Mouse (Mus musculus) spleen, postnatal 10 days (tissue): ENCODE data around the gene Polr2h.

ENCODE experiments used
- DNase-seq, 2 experiments: peaks; one replicate each; pipeline ENCODE4 v3.0.0; 2021 to 2022; ENCODE audit warnings: low spot score in 2 of 2

Polr2h gene

GRCm38 (mm10) chr16:20701729-20702521 lies 15.5 kb upstream of the Polr2h start:
- DNase-seq, result no peak

- peak; percentile 55 to 82 for DNase-seq
These were observed 15.0 kb upstream of the Polr2h start for GRCm38 (mm10) chr16:20702522-20702893.

DNA sequence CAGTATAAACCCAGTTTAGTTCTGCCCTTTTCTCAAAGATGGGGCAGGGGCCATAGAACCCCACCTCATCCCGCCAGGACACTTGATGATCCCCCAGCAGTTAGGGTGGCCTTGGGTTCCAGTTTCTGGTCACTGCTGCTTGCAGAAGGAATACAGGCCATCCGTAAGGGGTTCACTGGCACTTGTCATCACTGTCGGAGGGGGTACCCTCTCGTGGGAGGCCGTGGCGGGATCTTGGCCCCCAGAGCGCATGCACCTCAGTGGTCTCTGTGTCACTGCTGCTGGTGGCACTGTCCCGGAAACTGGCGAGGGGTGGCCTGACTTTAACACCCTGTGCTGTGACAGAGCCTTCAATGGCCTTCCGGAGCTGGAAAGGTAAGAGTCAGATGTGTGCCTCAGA lies 14.4 kb upstream of the Polr2h start:
- DNase-seq, result no peak

DNA sequence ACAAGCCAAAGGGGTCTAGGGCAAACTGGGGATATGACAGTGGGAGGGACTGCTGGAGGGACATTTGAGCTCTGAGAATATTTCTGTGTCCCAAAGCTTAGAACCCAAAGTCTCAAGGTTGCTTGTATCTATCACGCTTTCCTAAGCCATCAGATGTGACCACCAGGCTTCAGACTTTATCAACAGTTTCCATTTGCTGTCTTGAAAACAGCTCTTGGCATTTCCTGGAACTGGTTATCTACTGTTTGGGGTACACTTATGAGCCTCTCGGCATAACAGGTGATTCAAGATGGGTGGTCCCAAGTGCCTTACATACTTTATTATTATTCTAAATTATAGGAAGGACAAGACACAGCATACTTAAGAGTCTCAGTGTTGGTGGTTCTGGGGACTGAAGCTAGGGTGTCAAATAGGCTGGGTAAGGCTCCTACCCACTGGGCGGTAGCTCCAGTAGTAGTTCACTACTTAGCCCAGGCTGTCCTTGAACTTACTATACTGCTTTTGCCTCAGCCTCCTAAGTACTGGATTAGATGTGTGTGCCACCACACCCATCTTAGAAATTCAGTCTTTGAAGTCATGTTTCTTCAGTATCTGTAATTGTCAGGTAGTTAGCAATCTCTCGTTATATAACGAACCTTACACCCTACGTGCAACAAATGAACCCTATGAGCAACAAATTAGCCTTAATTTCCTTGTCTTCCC lies 13.6 kb upstream of the Polr2h start:
- no peak for DNase-seq

DNA sequence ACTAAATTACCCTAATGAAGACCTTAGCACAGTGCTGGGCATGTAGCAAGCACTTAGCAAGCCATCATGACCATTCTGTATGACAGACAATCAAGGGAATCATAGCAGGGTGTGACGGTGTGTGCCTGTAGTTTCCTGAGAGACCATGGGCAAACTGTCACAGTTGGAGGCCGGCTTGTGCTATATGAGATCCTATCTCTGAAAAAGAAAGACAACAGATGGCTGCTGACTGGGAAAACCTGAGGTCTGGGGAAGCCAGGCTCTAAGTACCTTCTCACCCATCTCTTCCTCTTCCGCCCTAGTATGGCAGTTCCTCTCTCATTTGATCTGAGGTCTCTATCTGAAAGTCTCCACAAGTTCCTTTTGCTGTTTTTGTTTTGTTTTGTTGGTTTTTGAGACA lies 11.7 kb upstream of the Polr2h start:
- no peak for DNase-seq

DNA sequence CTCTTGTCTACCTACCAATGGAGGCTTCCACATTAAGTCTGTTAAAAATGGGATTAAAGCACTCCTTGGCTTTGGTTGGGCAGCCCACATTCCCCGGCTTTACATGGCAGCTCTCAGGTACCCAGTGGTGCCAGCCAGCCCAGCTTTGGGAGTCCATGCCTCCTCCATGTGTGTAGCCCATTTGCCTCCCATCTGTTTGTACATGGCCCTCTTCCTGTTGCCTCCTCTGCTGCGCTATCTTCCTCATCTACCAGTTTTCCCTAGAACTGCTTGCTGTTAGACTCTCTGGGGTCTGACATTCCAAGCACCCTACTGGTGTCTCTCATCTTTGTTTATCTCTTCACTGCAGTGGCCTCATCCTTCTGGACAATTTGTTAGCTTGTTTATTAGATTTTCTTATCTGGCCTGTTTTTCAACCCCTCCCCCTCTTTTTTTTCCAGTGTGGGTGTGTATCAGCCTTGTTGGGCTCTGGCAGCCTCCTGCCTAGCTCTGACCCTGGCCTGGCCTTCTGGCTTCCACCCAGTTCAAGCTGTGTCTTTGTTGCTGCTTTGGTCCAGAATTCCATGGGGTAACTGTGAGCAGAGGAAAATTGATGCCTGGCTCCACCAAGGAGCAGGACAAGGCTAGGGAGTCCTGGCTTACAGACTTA lies 10.9 kb upstream of the Polr2h start:
- no peak for DNase-seq

GRCm38 (mm10) chr16:20708220-20708938 lies 9.1 kb upstream of the Polr2h start:
- no peak for DNase-seq

GRCm38 (mm10) chr16:20708939-20709734 lies 8.3 kb upstream of the Polr2h start:
- peak in 1 of 2 experiments; percentile 56 for DNase-seq

- no peak for DNase-seq
These were observed 7.1 kb upstream of the Polr2h start for GRCm38 (mm10) chr16:20710370-20710769.

DNA sequence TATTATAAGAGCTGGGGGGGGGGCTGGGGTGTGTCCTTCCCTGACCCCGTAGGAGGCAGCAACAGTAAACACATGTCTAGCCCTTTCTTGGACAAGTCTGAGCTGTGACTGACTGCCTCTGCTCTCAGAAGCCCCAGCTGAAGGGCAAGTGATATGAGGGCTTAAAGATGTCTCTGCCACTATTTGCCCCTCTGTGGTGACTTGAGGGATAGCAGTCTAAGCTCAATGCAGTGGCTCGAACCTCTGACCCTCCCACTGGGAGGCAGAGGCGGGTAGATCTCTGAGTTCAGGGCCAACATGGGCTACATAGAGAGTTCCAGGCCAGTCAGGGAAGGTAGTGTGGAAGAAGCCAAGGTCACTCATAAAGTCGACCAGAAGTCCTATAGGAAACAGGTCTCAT lies 6.7 kb upstream of the Polr2h start:
- peak in 1 of 2 experiments; percentile 45 for DNase-seq

GRCm38 (mm10) chr16:20712190-20712589 lies 5.3 kb upstream of the Polr2h start:
- DNase-seq, result no peak

GRCm38 (mm10) chr16:20712889-20713288 lies 4.6 kb upstream of the Polr2h start:
- peak in 1 of 2 experiments; percentile 45 for DNase-seq

DNA sequence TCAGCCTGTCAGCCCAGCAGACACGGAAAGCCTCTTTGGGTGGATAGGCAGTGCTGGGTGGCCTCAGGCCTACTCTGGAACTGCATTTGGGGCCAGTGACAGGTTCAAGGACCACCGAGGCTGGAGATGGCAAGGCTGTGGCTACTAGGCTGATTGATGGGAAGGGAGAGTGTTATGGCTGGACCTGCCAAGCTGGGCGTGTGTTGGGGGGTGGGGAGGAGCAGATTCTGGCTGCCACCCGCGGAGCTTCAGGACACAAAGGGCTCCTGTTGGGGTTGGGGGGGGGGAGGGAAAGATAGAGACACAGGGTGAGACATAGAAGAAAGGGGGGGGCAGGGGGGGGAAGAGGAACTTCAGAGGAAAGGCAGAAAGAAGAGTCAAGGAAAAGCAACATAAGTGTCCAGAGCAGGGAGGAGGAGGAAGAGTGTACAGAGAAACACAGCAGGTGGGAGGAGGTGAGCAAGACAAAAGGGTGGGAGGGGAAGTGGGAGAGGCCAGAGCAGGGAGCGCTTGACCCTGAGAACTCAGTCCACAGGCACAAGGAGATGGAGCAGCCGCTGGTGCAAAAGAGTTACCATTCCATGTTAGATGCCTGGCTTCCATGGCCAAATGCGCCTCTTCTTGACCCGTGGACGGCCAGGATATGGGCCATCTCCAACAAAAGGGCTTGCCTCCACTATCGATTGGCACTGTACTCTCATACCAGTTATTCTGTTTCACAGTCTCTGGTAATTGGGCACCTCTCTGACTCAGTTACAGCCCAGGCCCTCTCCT lies 3.0 kb upstream of the Polr2h start:
- DNase-seq, result peak in 1 of 2 experiments; percentile 26

GRCm38 (mm10) chr16:20715161-20715560 lies 2.3 kb upstream of the Polr2h start:
- DNase-seq, result peak in 1 of 2 experiments; percentile 24

DNA sequence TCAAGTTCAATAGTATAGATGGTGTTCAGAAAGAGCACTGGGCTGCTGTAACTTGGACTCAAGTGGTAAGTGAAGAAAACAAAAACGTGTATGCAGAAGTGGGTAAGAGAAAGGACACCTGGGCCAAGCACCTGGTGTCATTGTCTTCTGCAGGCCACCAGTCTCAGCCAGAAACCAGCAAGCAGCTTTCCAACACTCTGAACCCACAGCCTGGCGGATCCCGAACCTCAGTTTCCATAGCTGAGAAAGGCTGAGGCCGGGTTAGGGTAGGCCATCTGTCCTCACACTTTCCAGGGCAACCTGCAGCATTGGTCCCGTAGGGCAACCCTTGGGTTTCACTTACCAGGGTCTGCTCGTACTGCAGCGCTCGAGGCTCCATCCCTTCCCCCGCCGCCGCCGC lies 1.9 kb upstream of the Polr2h start:
- DNase-seq, result no peak

GRCm38 (mm10) chr16:20715976-20716840 lies 1.3 kb upstream of the Polr2h start:
- peak; percentile 74 to 81 for DNase-seq

DNA sequence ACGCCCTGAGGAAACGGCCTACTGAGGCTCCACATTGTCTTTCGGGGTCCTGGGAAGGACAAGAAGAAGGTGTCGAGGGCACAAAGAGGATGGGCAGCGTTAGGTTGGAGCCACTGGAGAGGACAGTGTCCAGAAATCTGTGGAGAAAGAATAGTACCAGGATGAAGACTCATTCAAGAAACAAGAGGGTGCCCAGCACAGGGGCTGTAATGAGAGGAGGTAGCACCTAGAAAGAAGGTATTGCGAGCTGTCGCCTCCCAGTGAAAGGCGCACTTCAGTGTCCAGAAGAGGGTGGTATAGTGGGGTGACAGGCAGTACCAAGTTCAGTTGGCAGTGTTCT lies 654 bp upstream of the Polr2h start:
- DNase-seq, result no peak

- DNase-seq, result no peak
These were observed 659 bp downstream of the Polr2h start for GRCm38 (mm10) chr16:20717978-20718670.

DNA sequence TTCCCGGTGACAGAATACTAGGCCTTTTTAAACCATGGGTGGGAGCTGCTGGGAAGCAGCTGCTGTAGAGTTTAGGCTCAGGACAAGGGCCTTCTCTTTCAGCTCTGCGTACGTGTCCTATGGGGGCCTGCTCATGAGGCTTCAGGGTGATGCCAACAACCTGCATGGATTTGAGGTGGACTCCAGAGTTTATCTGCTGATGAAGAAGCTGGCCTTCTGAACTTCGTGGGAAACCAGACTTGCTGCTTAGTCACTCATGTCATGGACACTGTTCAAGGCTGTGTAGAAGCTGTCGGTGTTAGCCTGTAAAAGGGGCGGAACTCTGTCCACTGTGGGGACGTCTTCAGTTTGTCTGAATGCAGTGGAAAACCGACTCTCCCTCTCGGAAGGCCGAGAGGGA lies 4.3 kb downstream of the Polr2h start:
- DNase-seq, result no peak
